Mouse (Mus musculus) ES-E14 (cell line): ENCODE results near the gene Bckdk. TPM values are rescaled to one million over a fixed set of nuclear protein-coding genes. Genes with fewer than 3 reads are reported as not detected.

Experiments
- DNase-seq: peaks from one replicate; pipeline ENCODE4 v3.0.0-alpha.2; 2013; ENCODE audit warnings: low read depth, low spot score
- H3K27ac ChIP-seq: 2 replicates; pipeline ENCODE4 v1.5.1; 2012; ENCODE audit warnings: low read depth, mild to moderate bottlenecking, low read length, moderate library complexity, mixed read lengths; ENCODE audit not compliant: poor library complexity, insufficient read depth, severe bottlenecking
- H3K36me3 ChIP-seq: 2 replicates; pipeline ENCODE4 v1.6.1; 2012; ENCODE audit warnings: mild to moderate bottlenecking, low read length, moderate library complexity, mixed read lengths; ENCODE audit not compliant: control insufficient read depth, poor library complexity, insufficient read depth, severe bottlenecking
- H3K4me1 ChIP-seq, 2 experiments: fragments of 150-350 bp in 1 of 2; sonication (generic) in 1 of 2; 2 replicates each; pipeline ENCODE4 v1.6.1; 2012; ENCODE audit warnings: low read length in 2 of 2, mild to moderate bottlenecking in 1 of 2, mixed read lengths in 1 of 2; ENCODE audit not compliant: control insufficient read depth in 2 of 2, insufficient read depth in 2 of 2, poor library complexity in 1 of 2
- H3K4me3 ChIP-seq, 2 experiments: fragments of 150-350 bp in 1 of 2; sonication (generic) in 1 of 2; 2 replicates each; pipeline ENCODE4 v1.5.1; 2012; ENCODE audit warnings: low read length in 2 of 2, low read depth in 1 of 2, mild to moderate bottlenecking in 1 of 2, mixed read lengths in 1 of 2; ENCODE audit not compliant: insufficient read depth in 1 of 2, poor library complexity in 1 of 2, severe bottlenecking in 1 of 2
- H3K9ac ChIP-seq: 2 replicates; pipeline ENCODE4 v1.6.1; 2012; ENCODE audit warnings: low read depth, mild to moderate bottlenecking, low read length, mixed read lengths; ENCODE audit not compliant: poor library complexity, insufficient read depth, severe bottlenecking
- H3K9me3 ChIP-seq: fragments of 150-350 bp; sonication (generic); 2 replicates; pipeline ENCODE4 v1.6.1; 2012; ENCODE audit warnings: low read depth, mild to moderate bottlenecking, low read length; ENCODE audit not compliant: control insufficient read depth, insufficient read depth
- CHD2 ChIP-seq: IDR thresholded peaks from 2 replicates; pipeline ENCODE4 v1.6.1; 2014; ENCODE audit warnings: mild to moderate bottlenecking, low read depth, low read length, inconsistent platforms
- HCFC1 ChIP-seq: IDR thresholded peaks from 2 replicates; pipeline ENCODE4 v1.6.1; 2012; ENCODE audit warnings: low read length, inconsistent platforms, borderline replicate concordance; ENCODE audit not compliant: insufficient read depth
- MAFK ChIP-seq: IDR thresholded peaks from 2 replicates; pipeline ENCODE4 v1.6.1; 2014; ENCODE audit warnings: mild to moderate bottlenecking, low read depth, low read length, inconsistent platforms; ENCODE audit not compliant: insufficient read depth
- ZC3H11A ChIP-seq: IDR thresholded peaks from 2 replicates; pipeline ENCODE4 v1.6.1; 2012; ENCODE audit warnings: low read depth, mild to moderate bottlenecking, inconsistent platforms, low read length, borderline replicate concordance
- ZNF384 ChIP-seq: IDR thresholded peaks from 2 replicates; pipeline ENCODE4 v1.6.1; 2012; ENCODE audit warnings: low read depth, low read length, inconsistent platforms
- in situ Hi-C, 2 experiments: fragments of 600-800 bp; cut with MboI; formaldehyde crosslinking; loops; one replicate each; pipeline ENCODE4 v1.15.1; 2025; ENCODE audit warnings: low sequenced_read_pairs in 2 of 2, inconsistent platforms in 1 of 2; ENCODE audit not compliant: unreplicated experiment in 2 of 2
- total RNA-seq: library from RNA; depleted of rRNA; stranded (reverse); fragments of 300-350 nt; gene quantifications from 2 replicates; pipeline ENCODE4 v1.2.3, GENCODE M21; 2012

The Bckdk gene
- total RNA-seq, 1 experiment = 56.4 TPM

DNA sequence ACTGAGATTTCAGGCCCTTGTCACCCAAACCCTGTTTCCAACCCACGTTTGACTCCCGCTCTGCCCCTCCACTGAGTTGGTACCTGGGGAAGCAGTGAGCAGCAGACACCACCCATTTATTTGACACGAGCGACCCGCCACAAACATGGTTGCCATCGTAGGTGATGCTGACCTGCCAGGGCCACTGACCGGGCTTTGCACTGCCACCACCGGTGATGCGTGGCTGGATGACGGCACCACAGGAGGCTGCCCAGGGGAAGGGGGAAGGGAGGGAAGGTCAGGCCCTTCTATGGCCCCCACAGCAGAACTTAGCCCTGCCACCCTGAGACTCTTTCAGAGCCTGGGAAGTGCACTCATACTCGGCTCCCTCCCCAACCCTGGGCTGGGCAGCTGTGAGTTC, 23.8 kb downstream of the Bckdk start:
- Histone ChIP-seq H3K9me3 (peaks cover 5% of the 10 kb centered on the region), H3K27ac (no peak overlapping the region), H3K36me3 (peaks cover 42% of the 10 kb centered on the region; the same call in 1 of the 2 replicates), H3K4me3 (no peak overlapping the region), H3K9ac (no peak overlapping the region), H3K4me1 (peaks cover 7 to 38% of the 10 kb centered on the region in 2 experiments; a peak in 3 of 4 replicates)
- TF ChIP-seq ZC3H11A (no peak), ZNF384 (no peak), CHD2 (no peak), MAFK (no peak), HCFC1 (no peak)
- DNase-seq = no peak
- in situ Hi-C loops = no loop called here

DNA sequence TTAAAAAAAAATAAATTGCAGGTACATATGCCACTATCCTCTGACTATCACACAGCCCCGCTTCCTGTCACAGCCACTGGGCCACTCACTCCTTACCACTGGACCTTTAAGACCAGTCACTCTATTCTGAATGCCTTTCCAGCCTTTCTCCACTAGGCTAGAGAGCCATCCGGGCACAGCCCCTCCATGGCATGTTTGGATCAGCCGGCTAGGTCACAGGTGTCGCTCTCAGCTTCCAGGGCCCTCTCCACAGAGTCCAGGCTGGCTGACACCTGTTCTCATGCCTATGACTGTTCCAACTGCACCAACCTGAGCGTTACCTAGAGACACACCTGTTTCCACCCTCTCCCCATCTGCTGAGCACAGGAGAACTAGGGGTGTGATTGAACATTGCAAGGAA, 24.7 kb downstream of the Bckdk start:
- H3K4me3 ChIP-seq = 0 out of 4 replicates have a peak overlapping the region, but pooled peaks have one; percentile 60
- DNase-seq = no peak

DNA sequence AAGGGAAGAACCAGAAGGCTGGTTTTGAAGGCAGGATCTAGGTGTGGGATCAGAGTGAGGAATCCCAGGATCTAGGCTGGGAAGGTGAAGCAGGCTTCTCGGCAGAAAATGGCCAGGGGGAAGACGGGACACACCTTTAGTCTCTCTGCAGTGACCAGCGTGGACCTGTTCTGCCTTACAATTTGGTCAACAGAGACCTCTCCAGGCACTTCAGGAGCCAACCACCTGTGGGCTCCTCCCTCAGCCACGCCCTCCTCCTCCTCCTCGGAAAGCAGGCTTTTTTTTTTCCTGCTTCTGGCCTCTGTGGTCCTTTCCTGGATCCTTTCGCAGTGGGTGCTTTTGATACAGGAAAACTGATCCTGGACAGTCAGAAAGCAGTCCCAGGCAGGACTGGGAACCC, 26.0 kb downstream of the Bckdk start, which contains the start of gene Prss8:
Prss8 (minus strand) TSS at position 182 of the 400 bp plus-strand sequence.
- Histone ChIP-seq H3K27ac (peak within 1 kb of the TSS; percentile 14; the same call in 1 of the 2 replicates), H3K36me3 (peaks cover 25% of the 10 kb centered on the region; the same call in 1 of the 2 replicates), H3K4me3 (peak within 1 kb of the TSS; percentile 60), H3K9ac (peak within 1 kb of the TSS; percentile 68), H3K4me1 (peaks cover 15 to 52% of the 10 kb centered on the region in 2 experiments; a peak in 3 of 4 replicates), H3K9me3 (no peaks in the 10 kb centered on the region)
- no peak for DNase-seq
- in situ Hi-C loops = no loop called here
- peak; percentile 55; the same call in 1 of the 2 replicates for TF ChIP-seq ZNF384
- TF ChIP-seq CHD2 = no peak

More for the DNA sequence above, 24.7 kb downstream of the Bckdk start:
- TF ChIP-seq ZC3H11A (no peak), HCFC1 (no peak), MAFK (no peak), CHD2 (no peak), ZNF384 (no peak)
- in situ Hi-C loops = no loop called here
- H3K27ac ChIP-seq = no peak overlapping the region
- H3K4me1 ChIP-seq = peaks cover 12 to 46% of the 10 kb centered on the region in 2 experiments; a peak in 3 of 4 replicates
- H3K9me3 ChIP-seq = peaks cover 2% of the 10 kb centered on the region; the same call in 1 of the 2 replicates
- no peak overlapping the region for H3K9ac ChIP-seq
- peaks cover 34% of the 10 kb centered on the region; the same call in 1 of the 2 replicates for H3K36me3 ChIP-seq

GRCm38 (mm10) chr7:127930636-127931035, 26.8 kb downstream of the Bckdk start:
- in situ Hi-C loops = no loop called here
- peaks cover 19% of the 10 kb centered on the region; the same call in 1 of the 2 replicates for H3K36me3 ChIP-seq
- H3K9ac ChIP-seq = no peak overlapping the region
- DNase-seq = no peak
- TF ChIP-seq CHD2 (no peak), HCFC1 (no peak), ZC3H11A (no peak), MAFK (no peak), ZNF384 (no peak)
- H3K4me1 ChIP-seq = peaks cover 15 to 50% of the 10 kb centered on the region in 2 experiments; a peak in 3 of 4 replicates
- H3K4me3 ChIP-seq = no peak overlapping the region
- no peaks in the 10 kb centered on the region for H3K9me3 ChIP-seq
- H3K27ac ChIP-seq = no peak overlapping the region
